26 mouse cellular contexts compared by ENCODE assay signal in genomic region chr2:94173549-94173948, GRCm38 (mm10). TPM values are rescaled to one million over a fixed set of nuclear protein-coding genes. Genes with fewer than 3 reads are reported as not detected.
DNase-seq lines count a peak whose midpoint lies in the region; TF ChIP-seq lines count a peak whose summit lies in the region.
"Had no signal": no experiment of that assay in that cellular context is flagged by ENCODE, and none has a peak within 500 bp of the region (broad histone marks: within the 10 kb centered on the region; RNA-seq: fewer than 3 reads in every experiment).

No protein-coding gene starts in this region.

- H3ac ChIP-seq in myocyte (ENCODE audit: control insufficient read depth, insufficient read length) = no peak overlapping the region

- H3K4me2 ChIP-seq in myocyte (ENCODE audit: low read depth) = no peak overlapping the region
- H3K4me2 ChIP-seq: embryonic facial prominence, embryonic 13.5 days; forebrain, embryonic 13.5 days; heart, embryonic 13.5 days; hindbrain, embryonic 12.5 days; hindbrain, embryonic 15.5 days had no signal

- H3K36me3 ChIP-seq in myocyte (ENCODE audit: control insufficient read depth, insufficient read depth) = no peaks in the 10 kb centered on the region
- H3K36me3 ChIP-seq: embryonic facial prominence, embryonic 10.5 days; embryonic facial prominence, embryonic 13.5 days; forebrain, embryonic 10.5 days; heart, embryonic 10.5 days; heart, embryonic 13.5 days; hindbrain, embryonic 12.5 days; hindbrain, embryonic 15.5 days had no signal

- no peak for TF ChIP-seq POLR2A in myocyte (IDR thresholded peaks at IDR 0.05; ENCODE audit: insufficient read length, low read depth)

- DNase-seq in adrenal gland, adult (ENCODE audit: inconsistent age in 2 of 2, low spot score in 1 of 2) = peak; percentile 38 to 75
- DNase-seq in adrenal gland, postnatal 25 days = no peak
- peak; percentile 33 to 37 for DNase-seq in adrenal gland, postnatal 36 days
- DNase-seq in adrenal gland, postnatal 14 days = no peak
- DNase-seq in brain, adult 2 months (ENCODE audit: low read depth, low spot score) = peak; percentile 3
- DNase-seq in B cell, adult 2 months = no peak
- DNase-seq in yolk sac, embryonic 10.5 days (ENCODE audit: low spot score) = no peak
- DNase-seq: cerebellum, adult 11-12 months; cerebellum, adult 8-10 months; cerebellum, postnatal 10 days; cerebellum, postnatal 36 days; embryo, embryonic 11 days; gastrocnemius, postnatal 10 days; gastrocnemius, postnatal 36 days; heart, adult 2 months; heart, postnatal 14 days; kidney, adult 18-20 months had no signal

- H3K79me2 ChIP-seq in myocyte (ENCODE audit: control insufficient read depth, insufficient read depth) = peaks cover 12% of the 10 kb centered on the region

- no peak overlapping the region for H3K4me3 ChIP-seq in myocyte
- H3K4me3 ChIP-seq: embryonic facial prominence, embryonic 10.5 days; embryonic facial prominence, embryonic 13.5 days; forebrain, embryonic 10.5 days; forebrain, embryonic 13.5 days; heart, adult 2 months; heart, embryonic 10.5 days; heart, embryonic 13.5 days; hindbrain, embryonic 12.5 days; hindbrain, embryonic 15.5 days had no signal

- no peaks in the 10 kb centered on the region for H3K27me3 ChIP-seq in myocyte (ENCODE audit: control insufficient read depth, insufficient read depth, insufficient read length)
- H3K27me3 ChIP-seq: embryonic facial prominence, embryonic 13.5 days; forebrain, embryonic 13.5 days; heart, embryonic 13.5 days; hindbrain, embryonic 12.5 days; hindbrain, embryonic 15.5 days had no signal

TF ChIP-seq in myocyte, 11 proteins besides CTCF, POLR2A, EP300 and RAD21:
- no peak for TF ChIP-seq TCF12 (IDR thresholded peaks at IDR 0.05; ENCODE audit: insufficient read depth, poor library complexity, severe bottlenecking)
- TF ChIP-seq POLR2AphosphoS2 (IDR thresholded peaks at IDR 0.05; ENCODE audit: insufficient read length, low read depth) = peak; percentile 51
- TF ChIP-seq MYOD1 (IDR thresholded peaks at IDR 0.05; ENCODE audit: control insufficient read depth in 1 of 3, insufficient read length in 2 of 3, low read depth in 2 of 3) = no peak
- no peak for TF ChIP-seq SRF (IDR thresholded peaks at IDR 0.05; ENCODE audit: control insufficient read depth, insufficient read length, low read depth)
- TF ChIP-seq MAX (IDR thresholded peaks at IDR 0.05; ENCODE audit: low read depth) = no peak
- no peak for TF ChIP-seq MYOG (IDR thresholded peaks at IDR 0.05; ENCODE audit: control insufficient read depth in 1 of 3, insufficient read depth in 1 of 3, insufficient read length in 2 of 3, low read depth in 2 of 3)
- no peak for TF ChIP-seq TCF3 (IDR thresholded peaks at IDR 0.05; ENCODE audit: insufficient read length, low read depth)
- TF ChIP-seq E2F4 (IDR thresholded peaks at IDR 0.05; ENCODE audit: insufficient read depth) = no peak

RNA-seq across cellular contexts. Expression of gene Hsd17b12, which starts 15.8 kb away (rescaled TPM):
- total RNA-seq in adrenal gland, postnatal 25 days (2021) = 152 and 165 TPM in 2 replicates
- 100 to 1,000 TPM; 193 to 206 TPM for total RNA-seq in adrenal gland, postnatal 36 days (2021)
- 169 and 178 TPM in 2 replicates for total RNA-seq in adrenal gland, postnatal 14 days (2021)
- polyA plus RNA-seq in myocyte (2012; fragmentation: generic; extraction: Trizol) = 87.0 TPM

Comparison
In these comparisons a context has a peak if more than half of its experiments do, and no peak if none do; other contexts are left out.
1. DNase-seq: peak in adrenal gland, adult (2 of 2), adrenal gland, postnatal 36 days (2 of 2) and brain, adult 2 months (single experiment); none in adrenal gland, postnatal 25 days (single experiment), adrenal gland, postnatal 14 days (single experiment), B cell, adult 2 months (0 of 2) and yolk sac, embryonic 10.5 days (single experiment).